Mouse (Mus musculus) lung, embryonic 15.5 days (tissue): ENCODE results near the gene Upf1. TPM values are rescaled to one million over a fixed set of nuclear protein-coding genes. Genes with fewer than 3 reads are reported as not detected.

Experiments used
- ATAC-seq: fragments of 200-750 bp; cut with Nextera tagmentation; 2 replicates; pipeline ENCODE4 v1.8.0; 2017; ENCODE audit warnings: moderate number of reproducible peaks, borderline replicate concordance; ENCODE audit not compliant: low FRiP score, low TSS enrichment; ENCODE audit errors: extremely low read depth
- H3K27ac ChIP-seq: fragments of 300-500 bp; sonication (generic); 2 replicates; pipeline ENCODE4 v1.5.1; 2015; ENCODE audit warnings: moderate library complexity, mild to moderate bottlenecking, inconsistent platforms
- H3K27me3 ChIP-seq: fragments of 300-500 bp; sonication (generic); 2 replicates; pipeline ENCODE4 v1.6.1; 2015; ENCODE audit warnings: inconsistent platforms
- H3K36me3 ChIP-seq: fragments of 300-500 bp; sonication (generic); 2 replicates; pipeline ENCODE4 v1.6.1; 2015; ENCODE audit warnings: inconsistent platforms
- H3K4me1 ChIP-seq: fragments of 300-500 bp; sonication (generic); 2 replicates; pipeline ENCODE4 v1.6.1; 2015; ENCODE audit warnings: inconsistent platforms
- H3K4me2 ChIP-seq: fragments of 300-500 bp; sonication (generic); 2 replicates; pipeline ENCODE4 v1.6.1; 2015; ENCODE audit warnings: inconsistent platforms, mild to moderate bottlenecking, moderate library complexity
- H3K4me3 ChIP-seq: fragments of 300-500 bp; sonication (generic); 2 replicates; pipeline ENCODE4 v1.5.1; 2015; ENCODE audit warnings: mild to moderate bottlenecking, inconsistent platforms
- H3K9ac ChIP-seq: fragments of 300-500 bp; sonication (generic); 2 replicates; pipeline ENCODE4 v1.6.1; 2015; ENCODE audit warnings: inconsistent platforms
- H3K9me3 ChIP-seq: fragments of 300-500 bp; sonication (generic); 2 replicates; pipeline ENCODE4 v1.6.1; 2016; ENCODE audit warnings: inconsistent platforms
- WGBS: fragments of 180-500 bp; shearing (Covaris S2); methylation state at CpG from one replicate; pipeline ENCODE4 v1.1.7; 2015; 5-methylcytosine and 5-hydroxymethylcytosine counted together
- polyA plus RNA-seq: library from polyadenylated mRNA; unstranded; fragments of >200 nt; fragmentation: Nextera tagmentation; extraction: Ambion mirVana; gene quantifications from 2 replicates; pipeline ENCODE4 v1.2.1, GENCODE M21; 2015

The Upf1 gene
- polyA plus RNA-seq: 17.3 and 19.6 TPM in 2 replicates

GRCm38 (mm10) chr8:70353194-70353817 lies at the start of gene Upf1:
Gene Upf1, minus strand, starts transcription at chr8:70353278.
- Histone ChIP-seq H3K4me1 (peaks cover 43% of the 10 kb centered on the region), H3K4me3 (peak within 1 kb of the TSS; percentile 89), H3K27me3 (no peaks in the 10 kb centered on the region), H3K36me3 (peaks cover 11% of the 10 kb centered on the region), H3K27ac (peak within 1 kb of the TSS; percentile 94), H3K9me3 (no peaks in the 10 kb centered on the region), H3K9ac (peak within 1 kb of the TSS; percentile 97), H3K4me2 (peak within 1 kb of the TSS; percentile 95)
- WGBS: under 1% methylated on average over 57 of the region's 69 CpGs
- peak; percentile 89 for ATAC-seq

- Histone ChIP-seq H3K27ac (no peak overlapping the region), H3K9ac (no peak overlapping the region), H3K4me3 (no peak overlapping the region), H3K36me3 (no peaks in the 10 kb centered on the region), H3K27me3 (no peaks in the 10 kb centered on the region), H3K9me3 (no peaks in the 10 kb centered on the region), H3K4me1 (no peaks in the 10 kb centered on the region), H3K4me2 (no peak overlapping the region)
- ATAC-seq: no peak
- WGBS: 85% methylated on average over 16 of the region's 16 CpGs
These were observed 44.8 kb upstream of the Upf1 start for GRCm38 (mm10) chr8:70397611-70398563.

GRCm38 (mm10) chr8:70396184-70396583 lies 43.1 kb upstream of the Upf1 start:
- H3K4me3 ChIP-seq: no peak overlapping the region
- no peaks in the 10 kb centered on the region for H3K27me3 ChIP-seq
- 0 out of 2 replicates have a peak, but pooled peaks cover 8% of the 10 kb centered on the region for H3K36me3 ChIP-seq
- no peak overlapping the region for H3K9ac ChIP-seq
- H3K4me2 ChIP-seq: no peak overlapping the region
- no peak overlapping the region for H3K27ac ChIP-seq
- ATAC-seq: no peak
- WGBS: 74% methylated on average over 5 of the region's 5 CpGs
- no peaks in the 10 kb centered on the region for H3K4me1 ChIP-seq
- H3K9me3 ChIP-seq: no peaks in the 10 kb centered on the region

GRCm38 (mm10) chr8:70395649-70396048 lies 42.6 kb upstream of the Upf1 start:
- no peak overlapping the region for H3K9ac ChIP-seq
- no peak for ATAC-seq

GRCm38 (mm10) chr8:70394269-70394998 lies 41.4 kb upstream of the Upf1 start:
- H3K27ac ChIP-seq: no peak overlapping the region
- ATAC-seq: no peak
- 0 out of 2 replicates have a peak, but pooled peaks cover 13% of the 10 kb centered on the region for H3K36me3 ChIP-seq
- no peak overlapping the region for H3K4me3 ChIP-seq
- H3K9ac ChIP-seq: no peak overlapping the region
- H3K4me1 ChIP-seq: no peaks in the 10 kb centered on the region
- no peaks in the 10 kb centered on the region for H3K9me3 ChIP-seq
- no peak overlapping the region for H3K4me2 ChIP-seq
- H3K27me3 ChIP-seq: no peaks in the 10 kb centered on the region
- WGBS: 83% methylated on average over 8 of the region's 8 CpGs

More at GRCm38 (mm10) chr8:70395649-70396048, 42.6 kb upstream of the Upf1 start:
- no peaks in the 10 kb centered on the region for H3K4me1 ChIP-seq
- H3K27ac ChIP-seq: no peak overlapping the region
- 0 out of 2 replicates have a peak, but pooled peaks cover 13% of the 10 kb centered on the region for H3K36me3 ChIP-seq
- H3K9me3 ChIP-seq: no peaks in the 10 kb centered on the region
- WGBS: 75% methylated on average over 5 of the region's 5 CpGs
- H3K27me3 ChIP-seq: no peaks in the 10 kb centered on the region
- no peak overlapping the region for H3K4me2 ChIP-seq
- H3K4me3 ChIP-seq: no peak overlapping the region

GRCm38 (mm10) chr8:70393087-70393486 lies 40.0 kb upstream of the Upf1 start:
- 77% methylated on average over 5 of the region's 5 CpGs for WGBS
- Histone ChIP-seq H3K27ac (no peak overlapping the region), H3K9me3 (no peaks in the 10 kb centered on the region), H3K4me1 (no peaks in the 10 kb centered on the region), H3K4me3 (no peak overlapping the region), H3K9ac (no peak overlapping the region), H3K36me3 (0 out of 2 replicates have a peak, but pooled peaks cover 13% of the 10 kb centered on the region), H3K27me3 (no peaks in the 10 kb centered on the region), H3K4me2 (no peak overlapping the region)
- ATAC-seq: no peak

- Histone ChIP-seq H3K9ac (no peak overlapping the region), H3K27me3 (no peaks in the 10 kb centered on the region), H3K36me3 (peaks cover 29% of the 10 kb centered on the region; the same call in 1 of the 2 replicates), H3K4me3 (no peak overlapping the region), H3K4me1 (no peaks in the 10 kb centered on the region), H3K27ac (no peak overlapping the region), H3K4me2 (no peak overlapping the region), H3K9me3 (no peaks in the 10 kb centered on the region)
- no peak for ATAC-seq
- WGBS: 79% methylated on average over 2 of the region's 2 CpGs
These were observed 36.6 kb upstream of the Upf1 start for GRCm38 (mm10) chr8:70389678-70390077.

GRCm38 (mm10) chr8:70383287-70383686 lies 30.2 kb upstream of the Upf1 start:
- Histone ChIP-seq H3K4me1 (no peaks in the 10 kb centered on the region), H3K4me3 (no peak overlapping the region), H3K9me3 (no peaks in the 10 kb centered on the region), H3K4me2 (no peak overlapping the region), H3K27me3 (peaks cover 5% of the 10 kb centered on the region), H3K27ac (no peak overlapping the region), H3K9ac (no peak overlapping the region), H3K36me3 (peaks cover 16% of the 10 kb centered on the region; the same call in 1 of the 2 replicates)
- WGBS: 39% methylated on average over 3 of the region's 3 CpGs
- ATAC-seq: 0 out of 2 replicates have a peak, but pooled peaks have one; percentile 12

GRCm38 (mm10) chr8:70380069-70380468 lies 27.0 kb upstream of the Upf1 start:
- Histone ChIP-seq H3K4me2 (no peak overlapping the region), H3K36me3 (no peaks in the 10 kb centered on the region)
- 83% methylated on average over 12 of the region's 12 CpGs for WGBS

GRCm38 (mm10) chr8:70377049-70377448 lies 24.0 kb upstream of the Upf1 start:
- ATAC-seq: no peak
- peaks cover 68% of the 10 kb centered on the region for H3K27me3 ChIP-seq
- peaks cover 35% of the 10 kb centered on the region for H3K4me1 ChIP-seq
- no peak overlapping the region for H3K27ac ChIP-seq
- 14% methylated on average over 15 of the region's 15 CpGs for WGBS
- 0 out of 2 replicates have a peak, but pooled peaks cover 4% of the 10 kb centered on the region for H3K9me3 ChIP-seq
- H3K36me3 ChIP-seq: no peaks in the 10 kb centered on the region
- no peak overlapping the region for H3K4me3 ChIP-seq
- no peak overlapping the region for H3K9ac ChIP-seq
- no peak overlapping the region for H3K4me2 ChIP-seq

More at GRCm38 (mm10) chr8:70380069-70380468, 27.0 kb upstream of the Upf1 start:
- no peak overlapping the region for H3K4me3 ChIP-seq
- H3K27ac ChIP-seq: no peak overlapping the region; the same call in 1 of the 2 replicates
- H3K9ac ChIP-seq: no peak overlapping the region
- no peaks in the 10 kb centered on the region for H3K9me3 ChIP-seq
- H3K27me3 ChIP-seq: peaks cover 37% of the 10 kb centered on the region
- ATAC-seq: no peak
- H3K4me1 ChIP-seq: peaks cover 16% of the 10 kb centered on the region

GRCm38 (mm10) chr8:70376275-70376741 lies 23.2 kb upstream of the Upf1 start:
- Histone ChIP-seq H3K4me2 (peak overlapping the region; percentile 29), H3K4me3 (peak overlapping the region; percentile 8; the same call in 1 of the 2 replicates), H3K9ac (no peak overlapping the region), H3K27me3 (peaks cover 75% of the 10 kb centered on the region), H3K4me1 (peaks cover 35% of the 10 kb centered on the region), H3K9me3 (0 out of 2 replicates have a peak, but pooled peaks cover 4% of the 10 kb centered on the region), H3K36me3 (no peaks in the 10 kb centered on the region), H3K27ac (no peak overlapping the region)
- no peak for ATAC-seq
- 5% methylated on average over 37 of the region's 37 CpGs for WGBS
